Mouse (Mus musculus): Measurements from ENCODE around the gene Ankrd2.
"Not testable (repeated sequence)": the region's sequence is repeated elsewhere in the genome, so short reads cannot be mapped to it uniquely, and the experiment has no call there.

Ankrd2 gene

DNA sequence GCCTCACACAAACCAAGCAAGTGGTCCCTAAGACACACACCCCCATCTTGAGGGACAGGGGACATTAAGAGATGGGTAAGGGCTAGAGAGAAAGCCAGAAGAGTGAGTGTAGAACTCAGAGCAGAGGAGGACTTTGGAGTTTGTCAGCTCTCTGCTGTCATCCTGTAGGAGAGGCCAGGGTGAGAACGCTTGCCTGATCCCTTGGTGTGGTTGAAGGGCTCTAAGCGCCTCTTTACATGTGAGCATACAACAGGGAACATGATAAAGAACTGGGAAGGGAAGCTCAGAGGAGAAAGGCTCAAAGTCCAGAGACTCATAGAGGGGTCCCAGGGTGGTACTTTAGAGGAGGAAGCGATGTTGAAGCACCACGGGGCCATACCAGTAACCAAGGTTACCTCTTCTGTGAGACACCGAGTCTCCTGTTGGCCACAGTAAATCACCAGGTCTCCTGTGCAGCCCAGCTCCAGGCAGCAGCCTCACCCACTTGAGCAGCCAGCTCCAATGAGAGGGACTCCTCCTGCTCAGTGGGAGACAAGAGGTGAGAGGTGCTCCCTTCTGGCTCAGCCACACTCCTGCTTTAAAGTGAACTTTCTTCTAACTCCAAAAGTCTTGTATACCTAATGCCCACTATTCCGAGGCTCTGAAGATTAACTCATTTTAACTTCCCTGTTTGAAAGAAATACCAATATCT lies 21.1 kb downstream of the Ankrd2 start:
- DNase-seq (ENCODE audit: low spot score): no peak

DNA sequence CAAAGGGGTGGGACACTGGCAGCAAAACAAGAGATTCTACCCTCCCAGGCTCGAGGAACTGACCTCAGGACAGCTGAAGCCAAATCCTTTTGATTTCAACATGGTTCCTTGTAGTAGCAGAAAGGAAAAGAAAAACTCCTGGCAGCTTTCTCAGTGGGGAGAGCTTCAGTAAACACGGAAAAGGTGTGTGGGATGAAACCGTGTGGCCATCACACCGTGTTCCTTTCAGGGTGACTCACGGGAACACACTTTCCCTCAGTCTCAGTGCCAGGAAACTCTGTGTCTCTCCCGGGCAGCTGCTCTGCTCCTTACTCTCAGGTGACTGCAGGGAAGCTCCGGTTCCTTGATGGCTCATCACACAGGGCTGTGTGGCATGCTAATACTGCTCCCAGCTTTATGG lies 22.6 kb downstream of the Ankrd2 start:
- peak; percentile 35 for DNase-seq (ENCODE audit: low spot score)

DNA sequence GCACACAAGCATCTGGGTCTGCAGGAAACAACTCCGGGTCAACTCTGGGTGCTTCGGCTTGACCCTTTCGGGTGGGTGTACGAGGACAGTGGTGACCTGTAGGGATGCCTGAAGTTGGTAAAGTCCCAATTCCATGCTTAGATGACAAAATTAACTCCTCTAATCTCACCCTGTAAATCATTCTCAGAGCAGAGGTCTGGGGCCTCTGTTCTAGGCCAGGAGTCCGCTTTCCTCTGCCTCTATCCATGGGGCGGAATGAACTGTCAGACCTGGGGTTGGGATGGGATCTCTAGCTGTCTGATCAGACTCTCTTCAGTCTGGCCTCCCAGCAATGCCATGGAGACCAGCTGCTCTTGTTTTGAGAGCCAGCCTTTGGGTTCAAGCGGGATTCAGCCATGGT lies 25.6 kb downstream of the Ankrd2 start:
- DNase-seq (ENCODE audit: low spot score): no peak

DNA sequence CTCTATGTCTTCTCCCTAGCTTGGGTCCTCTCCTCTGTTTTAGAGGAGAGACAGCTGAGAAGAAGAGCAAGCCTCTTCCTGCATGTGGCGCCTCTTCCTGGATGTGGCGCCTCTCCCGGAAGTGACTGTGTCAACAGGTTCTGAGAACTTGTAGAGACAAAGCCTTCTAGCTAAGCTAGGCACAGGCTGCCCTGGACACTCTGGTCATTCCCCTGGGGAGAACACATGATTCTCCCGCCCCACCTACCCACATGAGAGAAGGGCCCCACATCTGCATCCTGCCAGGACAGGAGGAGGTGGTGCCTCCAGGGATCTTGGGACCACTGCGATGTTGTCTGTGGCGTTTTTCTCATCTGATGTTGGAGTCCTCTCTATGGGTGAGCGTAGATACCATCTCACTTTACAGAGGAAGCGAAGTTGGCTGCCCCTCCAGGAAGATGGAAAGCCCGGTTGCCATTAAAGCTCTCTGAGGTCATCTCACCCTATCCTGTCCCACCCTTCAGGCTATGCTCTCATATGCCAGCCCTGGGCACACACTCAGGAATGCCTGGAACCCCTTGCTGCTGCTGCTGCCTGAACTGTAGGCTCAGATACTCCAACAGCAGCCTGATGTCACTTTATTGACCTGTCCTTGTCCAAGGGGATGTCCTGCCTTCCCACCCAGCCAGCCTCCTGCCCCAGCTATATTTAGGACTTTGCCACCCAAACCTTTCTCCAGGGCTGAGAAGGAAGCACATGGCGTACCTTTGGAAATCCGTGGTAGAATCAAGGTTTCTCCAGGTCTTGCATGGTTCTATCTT lies 32.8 kb downstream of the Ankrd2 start:
- DNase-seq (ENCODE audit: low spot score): no peak

DNA sequence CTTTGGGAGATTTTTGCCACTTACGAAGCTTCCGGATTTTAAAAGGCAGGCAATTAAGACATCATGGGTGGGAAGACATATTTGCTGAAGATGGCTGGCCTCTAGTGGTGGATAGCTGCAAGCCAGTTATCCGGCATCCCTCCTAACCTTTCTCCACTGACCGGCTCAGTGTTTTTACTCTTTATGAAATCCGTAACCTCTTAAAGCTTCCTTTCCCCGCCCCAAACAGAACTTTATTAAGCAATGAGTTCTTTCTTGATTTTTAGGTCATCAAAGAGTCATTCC lies 33.4 kb downstream of the Ankrd2 start:
- DNase-seq (ENCODE audit: low spot score): no peak

DNA sequence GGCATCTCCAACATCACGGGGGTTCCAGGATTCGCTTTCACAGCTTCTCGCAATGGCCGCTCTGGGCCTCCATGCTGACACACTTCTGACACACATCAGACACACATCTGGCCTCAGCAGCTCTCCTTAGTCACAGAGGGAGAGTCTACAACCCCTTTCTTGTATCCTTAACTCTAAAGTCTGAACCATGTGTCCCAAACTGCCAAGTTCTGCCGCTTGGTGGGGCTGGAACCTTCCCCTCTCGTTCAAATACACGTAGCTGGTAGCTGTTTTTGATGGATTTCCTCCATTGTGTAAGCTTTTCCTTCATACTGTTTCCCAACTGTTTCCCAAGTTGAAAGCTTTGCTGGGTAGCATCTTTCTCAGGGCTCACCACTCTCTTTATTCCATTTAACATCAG lies 35.4 kb downstream of the Ankrd2 start:
- DNase-seq (ENCODE audit: low spot score): no peak

DNA sequence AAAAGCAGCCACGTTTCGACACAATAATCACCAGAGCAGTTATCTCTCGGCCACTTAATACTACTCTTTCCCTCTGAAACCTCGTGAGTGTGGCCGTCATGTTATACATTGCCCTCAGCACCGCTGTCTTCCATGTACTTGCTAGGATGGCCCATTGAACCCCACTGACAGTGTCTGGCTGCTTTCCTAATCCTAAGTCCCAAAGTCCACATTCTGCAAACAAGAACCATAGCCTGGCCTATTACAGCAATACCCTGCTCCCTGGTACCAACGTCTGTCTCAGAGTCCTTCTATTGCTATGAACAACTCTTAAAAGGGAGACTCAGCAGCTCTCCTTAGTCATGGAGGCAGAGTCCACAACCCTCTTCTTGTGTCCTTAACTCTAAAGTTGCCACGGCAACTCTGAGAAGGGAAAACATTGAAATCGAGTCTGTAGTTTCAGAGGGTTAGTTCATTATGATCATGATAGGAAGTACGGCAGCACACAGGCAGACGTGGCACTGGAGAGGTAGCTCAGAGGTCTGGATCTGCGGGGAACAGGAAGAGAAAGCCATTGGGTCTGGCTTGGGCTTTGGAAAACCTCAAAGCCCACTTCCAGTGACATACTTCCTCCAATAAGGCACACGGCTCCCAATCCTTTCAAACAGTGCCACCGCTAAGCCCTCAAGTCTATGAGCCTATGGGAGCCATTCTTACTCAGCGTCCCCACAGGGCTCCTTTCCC lies 36.2 kb downstream of the Ankrd2 start:
- no peak for DNase-seq (ENCODE audit: low spot score)

DNA sequence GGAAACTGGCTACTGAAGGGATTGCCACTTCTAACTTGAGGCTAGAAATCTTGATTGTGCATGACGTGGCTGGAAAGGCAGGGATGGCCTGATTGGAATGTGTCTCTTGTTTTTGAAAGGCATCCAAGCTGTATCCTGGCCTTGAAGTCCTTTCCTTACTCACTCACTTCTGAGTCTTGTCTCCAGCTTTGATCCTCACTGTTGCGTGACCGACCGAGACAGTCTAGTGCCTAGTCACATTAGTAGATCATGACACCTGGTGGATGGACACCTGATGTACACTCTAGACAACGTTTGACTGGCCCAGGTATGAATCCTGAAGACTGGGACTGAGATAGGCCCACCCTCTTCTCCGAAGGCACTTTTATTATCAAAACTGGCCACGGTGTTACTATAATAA lies 37.0 kb downstream of the Ankrd2 start:
- DNase-seq (ENCODE audit: low spot score): no peak

DNA sequence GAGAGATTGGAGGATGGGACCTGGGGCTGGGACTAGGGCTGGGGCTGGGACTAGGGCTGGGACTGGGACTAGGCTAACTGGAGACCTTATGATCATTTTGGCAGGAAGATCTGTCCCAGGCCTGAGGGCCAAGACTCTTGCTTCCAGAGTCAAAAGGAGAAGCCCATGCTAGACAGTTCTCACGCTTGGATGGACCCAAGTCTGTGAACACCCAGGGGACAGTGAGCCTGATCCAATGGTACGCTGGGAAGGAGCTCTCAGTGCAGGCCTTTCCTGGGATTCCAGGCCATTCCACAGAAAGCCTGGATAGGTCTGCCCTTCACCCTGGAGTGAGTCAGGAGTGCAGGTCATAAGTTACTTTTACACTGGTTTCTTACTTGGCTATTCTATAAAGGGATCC lies 39.3 kb downstream of the Ankrd2 start:
- DNase-seq (ENCODE audit: low spot score): no peak

DNA sequence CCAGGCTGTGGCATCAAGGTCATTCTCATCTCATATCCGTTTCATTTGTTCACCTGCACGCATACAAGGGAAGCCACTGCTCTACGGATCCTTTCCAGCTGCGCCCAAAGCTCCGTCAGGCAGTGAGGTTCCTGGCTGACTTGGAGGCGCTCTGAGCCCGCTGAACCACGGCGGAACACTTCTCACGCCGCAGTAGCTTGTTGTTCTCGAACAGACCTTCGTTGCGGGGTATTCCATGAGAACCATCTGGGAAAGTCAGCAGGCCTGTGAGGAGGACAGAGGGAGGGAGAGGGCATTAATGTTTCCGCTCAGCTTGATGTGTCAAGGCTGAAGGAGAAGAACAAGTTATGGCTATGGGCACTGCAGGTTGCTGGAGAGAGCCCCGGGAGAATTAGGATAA lies 40.2 kb downstream of the Ankrd2 start:
- no peak for DNase-seq (ENCODE audit: low spot score)

DNA sequence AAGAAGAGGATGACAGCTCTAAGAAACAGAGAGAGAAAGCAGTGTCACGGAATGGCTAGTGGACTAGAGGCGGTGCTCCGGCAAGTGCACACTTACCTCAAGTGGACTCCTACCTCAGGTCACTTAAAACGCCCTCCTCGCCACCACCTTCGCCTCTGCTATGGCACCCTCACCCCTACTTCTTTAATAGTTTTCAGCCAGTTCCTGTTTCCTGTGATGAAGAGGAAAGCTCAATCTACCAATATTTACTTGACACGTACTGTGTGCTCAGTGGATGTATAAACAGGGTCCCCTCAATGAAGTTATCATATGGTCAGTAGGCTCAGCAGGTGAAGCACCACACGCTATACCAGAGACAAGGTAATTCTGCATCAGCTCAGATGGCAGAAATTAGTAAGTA lies 42.8 kb downstream of the Ankrd2 start:
- no peak for DNase-seq (ENCODE audit: low spot score)

DNA sequence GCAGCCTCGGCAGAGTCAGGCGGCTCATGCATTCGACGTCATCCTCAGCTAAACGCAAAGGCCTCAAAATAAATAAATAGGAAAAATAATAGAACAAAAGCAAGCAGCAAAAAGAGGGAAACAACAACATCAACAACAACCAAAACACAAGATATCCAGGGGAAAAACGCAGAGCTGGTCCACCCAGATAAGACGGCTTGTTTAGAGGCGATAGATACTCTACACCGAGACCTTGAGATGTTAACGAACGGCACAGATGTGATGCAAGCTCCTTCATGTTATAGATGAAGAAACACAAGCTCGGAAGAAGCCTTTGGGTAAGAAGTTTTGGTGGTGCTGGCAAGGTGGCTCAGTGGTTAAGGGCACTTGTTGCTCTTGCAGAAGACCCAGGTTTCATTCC lies 43.2 kb downstream of the Ankrd2 start:
- DNase-seq (ENCODE audit: low spot score): no peak

DNA sequence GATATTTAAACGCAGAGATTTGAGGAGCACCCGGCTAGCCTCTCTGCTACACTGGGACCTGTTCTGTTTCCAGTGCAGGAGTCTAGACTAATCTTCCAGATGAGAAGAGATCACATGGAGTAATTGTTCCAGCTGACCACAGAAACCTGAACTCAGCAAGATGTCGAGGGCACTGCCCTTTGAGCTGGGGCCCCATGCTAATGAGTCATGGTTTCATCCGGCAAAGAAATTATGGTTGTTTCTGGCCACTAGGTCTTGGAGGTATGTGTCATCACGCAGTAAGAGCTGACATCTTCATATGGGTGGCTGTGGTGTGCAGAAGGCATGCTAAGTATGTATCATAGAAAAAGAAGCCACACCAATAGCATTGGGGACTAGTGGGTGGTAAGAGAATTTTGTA lies 44.1 kb downstream of the Ankrd2 start:
- no peak for DNase-seq (ENCODE audit: low spot score)

DNA sequence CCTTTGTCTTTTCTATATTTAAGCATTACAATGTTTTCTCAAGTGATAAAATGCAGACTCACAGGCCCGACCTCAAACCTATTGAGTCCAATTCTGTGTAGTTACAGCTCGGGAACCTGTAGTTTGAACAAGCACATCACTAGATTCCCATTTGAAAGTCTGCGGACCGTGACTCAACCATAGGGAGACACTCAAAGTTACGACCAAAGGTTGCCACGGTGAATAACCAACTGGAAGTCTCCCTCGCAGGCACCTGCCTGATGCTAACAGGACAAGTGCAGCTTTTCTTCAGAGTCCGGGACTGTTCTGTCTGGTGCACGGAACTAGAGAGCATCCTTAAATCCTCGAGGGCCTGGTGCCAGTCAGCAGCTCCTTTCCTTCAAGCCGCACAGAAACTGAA lies 44.7 kb downstream of the Ankrd2 start:
- no peak for DNase-seq (ENCODE audit: low spot score)

DNA sequence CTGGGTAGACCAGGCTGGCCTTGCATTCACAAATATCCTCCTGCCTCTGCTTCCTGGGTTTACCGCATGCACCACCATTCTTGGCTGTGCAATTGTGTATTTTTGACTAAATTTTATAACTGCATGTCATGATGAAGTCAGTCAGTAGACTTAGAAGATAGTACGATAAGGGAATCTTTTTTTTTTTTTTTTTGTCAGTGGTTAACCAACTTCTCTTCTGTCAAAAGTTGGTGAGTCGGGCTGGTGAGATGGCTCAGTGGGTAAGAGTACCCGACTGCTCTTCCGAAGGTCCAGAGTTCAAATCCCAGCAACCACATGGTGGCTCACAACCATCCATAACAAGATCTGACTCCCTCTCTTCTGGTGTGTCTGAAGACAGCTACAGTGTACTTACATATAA lies 45.8 kb downstream of the Ankrd2 start:
- not testable (repeated sequence) for DNase-seq (ENCODE audit: low spot score)

DNA sequence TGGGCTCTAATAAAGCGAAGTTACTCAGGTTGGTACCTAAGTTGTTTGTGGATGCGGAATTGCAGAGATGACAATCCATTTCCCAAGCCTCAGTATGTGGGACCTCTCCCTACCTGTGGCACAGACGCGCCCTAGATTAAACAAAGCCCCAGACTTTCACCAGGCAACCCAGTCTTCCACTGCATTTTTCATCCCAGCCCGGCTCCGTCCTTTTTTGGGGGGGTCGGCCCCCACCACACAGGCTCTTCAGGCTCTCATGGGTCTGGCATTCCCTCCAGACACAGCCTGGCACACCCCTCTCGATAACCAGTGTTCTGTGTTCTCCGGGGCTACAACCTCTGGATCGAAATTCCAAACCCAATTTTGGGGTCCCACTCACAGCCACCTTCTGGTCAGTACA lies 49.9 kb downstream of the Ankrd2 start:
- DNase-seq (ENCODE audit: low spot score): no peak

DNA sequence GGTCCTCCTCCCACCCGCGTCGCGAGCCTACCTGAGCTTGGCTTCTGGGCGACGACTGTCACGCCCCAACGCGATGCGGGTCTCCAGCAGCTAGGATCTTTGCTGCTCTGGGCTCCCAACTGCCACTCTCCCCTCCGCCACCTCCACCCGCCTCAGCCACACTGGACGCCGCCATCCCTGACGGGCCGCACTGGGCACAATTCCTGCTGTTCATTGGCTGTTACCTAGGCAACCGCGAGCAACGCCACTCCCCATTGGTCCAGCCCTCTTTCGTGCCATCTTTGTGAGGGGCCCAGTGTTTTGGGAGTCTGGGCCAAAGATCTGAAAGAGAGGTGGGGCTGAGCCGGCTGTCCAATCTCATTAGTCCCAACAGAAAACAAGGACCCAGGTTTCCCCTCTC lies 50.4 kb downstream of the Ankrd2 start, which contains the start of gene Morn4:
Morn4 (minus strand) TSS at position 192 of the 400 bp plus-strand sequence.
- peak; percentile 82 for DNase-seq (ENCODE audit: low spot score)

DNA sequence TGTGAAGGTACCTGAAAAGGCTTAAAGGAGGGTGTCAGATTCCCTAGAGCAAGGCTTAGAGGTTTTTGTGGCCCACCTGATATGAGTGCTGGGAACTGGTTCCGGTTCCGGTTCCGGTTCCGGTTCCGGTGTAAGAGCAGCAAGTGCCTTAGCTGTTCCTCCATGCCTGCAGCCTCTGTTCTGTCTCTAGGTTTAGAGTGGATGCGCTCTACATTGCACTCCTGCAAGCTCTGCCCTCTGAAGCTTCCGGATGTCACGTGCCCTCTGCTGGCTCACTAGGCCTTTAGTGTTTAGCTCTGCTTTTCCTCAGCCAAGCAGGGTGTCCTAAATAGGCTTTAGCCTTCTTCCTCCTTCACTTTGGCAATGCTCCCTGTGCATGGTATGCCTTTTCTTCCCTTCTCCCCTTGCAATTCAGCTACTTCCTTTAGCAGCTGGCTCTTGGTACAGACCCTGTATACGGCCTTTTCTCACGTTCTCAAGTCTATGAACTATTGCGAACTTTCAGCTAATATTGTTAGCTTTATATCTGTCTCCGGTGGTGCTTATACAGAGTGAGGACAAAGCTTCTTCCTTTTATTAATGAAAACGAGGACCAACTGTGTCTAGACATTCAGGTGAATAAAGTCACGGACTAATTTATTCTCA lies 53.4 kb downstream of the Ankrd2 start:
- peak; percentile 53 for DNase-seq (ENCODE audit: low spot score)

DNA sequence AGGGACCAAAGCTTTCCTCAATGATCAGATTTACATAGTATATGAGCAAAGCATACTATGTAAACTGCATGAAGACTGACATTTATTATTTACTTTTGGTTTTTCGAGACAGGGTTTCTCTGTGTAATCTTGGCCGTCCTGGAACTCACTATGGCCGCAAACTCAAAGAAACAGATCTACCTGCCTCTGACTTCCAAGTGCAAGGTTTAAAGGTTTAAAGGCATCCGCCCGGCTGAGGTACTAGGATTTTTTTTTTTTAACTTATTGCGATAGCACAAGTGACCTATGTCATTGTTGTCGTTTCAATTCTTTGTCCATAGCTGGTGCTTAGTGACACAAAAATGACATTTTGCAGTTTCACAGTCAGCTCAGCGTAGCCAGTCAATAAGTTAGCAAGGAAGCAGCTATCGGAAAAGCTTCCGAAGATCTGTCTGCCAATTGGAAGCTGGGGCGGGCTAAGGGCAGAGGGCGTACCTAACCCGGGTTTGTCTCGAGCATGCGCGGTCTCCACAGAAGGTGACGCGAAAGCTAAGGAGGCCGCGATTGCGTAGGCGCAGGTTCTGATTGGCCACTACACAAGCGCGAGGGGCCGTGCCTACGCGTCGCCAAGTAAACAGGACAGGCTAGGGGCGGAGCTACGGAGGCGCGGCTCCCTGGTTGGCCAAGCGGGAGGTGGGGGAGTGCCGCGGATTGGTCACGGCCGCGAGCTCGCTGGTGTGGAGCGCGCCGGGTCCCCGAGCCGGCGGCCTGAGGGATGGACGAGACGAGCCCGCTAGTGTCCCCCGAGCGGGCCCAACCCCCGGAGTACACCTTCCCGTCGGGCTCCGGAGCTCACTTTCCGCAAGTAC lies 54.2 kb downstream of the Ankrd2 start, which contains the start of gene Pi4k2a:
Pi4k2a (plus strand) TSS at position 723 of the 848 bp plus-strand sequence.
- DNase-seq (ENCODE audit: low spot score): peak; percentile 99

DNA sequence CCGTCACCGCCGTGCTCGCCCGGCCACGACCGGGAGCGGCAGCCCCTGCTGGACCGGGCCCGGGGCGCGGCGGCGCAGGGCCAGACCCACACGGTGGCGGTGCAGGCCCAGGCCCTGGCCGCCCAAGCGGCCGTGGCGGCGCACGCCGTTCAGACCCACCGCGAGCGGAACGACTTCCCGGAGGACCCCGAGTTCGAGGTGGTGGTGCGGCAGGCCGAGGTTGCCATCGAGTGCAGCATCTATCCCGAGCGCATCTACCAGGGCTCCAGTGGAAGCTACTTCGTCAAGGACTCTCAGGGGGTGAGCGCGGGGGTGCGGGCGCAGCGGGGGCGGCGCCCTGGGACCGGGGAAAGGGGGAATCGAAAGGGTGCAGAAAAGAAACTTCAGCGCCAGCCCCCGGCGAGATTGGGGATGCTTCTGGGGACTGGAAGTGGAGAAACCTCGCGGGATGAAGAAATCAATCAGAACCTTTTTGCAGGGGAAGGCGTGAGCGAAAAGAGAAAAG lies 54.9 kb downstream of the Ankrd2 start:
- DNase-seq (ENCODE audit: low spot score): peak; percentile 16

Measured in urinary bladder, postnatal 14 days (tissue).